Mouse (Mus musculus): Measurements from ENCODE around the gene Pgc. TPM values are rescaled to one million over a fixed set of nuclear protein-coding genes. Genes with fewer than 3 reads are reported as not detected.

Pgc gene
- polyA plus RNA-seq, 1 experiment from 2014 or later, result not detected

- H3K27me3 ChIP-seq (ENCODE audit: control insufficient read depth, insufficient read depth, low read length), result no peaks in the 10 kb centered on the region
- ATAC-seq (ENCODE audit: low FRiP score, low TSS enrichment), result no peak
- 76% methylated on average over 10 of the region's 10 CpGs for WGBS
- H3K27ac ChIP-seq (ENCODE audit: low read depth, low read length), result no peak overlapping the region
- H3K4me2 ChIP-seq (replicated peaks; ENCODE audit: low read depth, low read length), result no peak overlapping the region
- no peaks in the 10 kb centered on the region for H3K36me3 ChIP-seq (ENCODE audit: control insufficient read depth, insufficient read depth, low read length)
- H3K9me3 ChIP-seq (ENCODE audit: control insufficient read depth, low read length), result no peaks in the 10 kb centered on the region
- H3K4me3 ChIP-seq (ENCODE audit: low read length), result no peak overlapping the region
- H3K4me1 ChIP-seq (ENCODE audit: control insufficient read depth, insufficient read depth, low read length), result 0 out of 2 replicates have a peak, but pooled peaks cover 2% of the 10 kb centered on the region
- H3K9ac ChIP-seq (ENCODE audit: low read depth, low read length), result no peak overlapping the region
Observed at GRCm38 (mm10) chr17:47780470-47780869, 53.8 kb downstream of the Pgc start.

- 79% methylated on average over 3 of the region's 3 CpGs for WGBS
- no peak overlapping the region for H3K4me3 ChIP-seq (ENCODE audit: low read length)
- H3K4me1 ChIP-seq (ENCODE audit: control insufficient read depth, insufficient read depth, low read length), result peaks cover 4% of the 10 kb centered on the region
- no peak for ATAC-seq (ENCODE audit: low FRiP score, low TSS enrichment)
- H3K9me3 ChIP-seq (ENCODE audit: control insufficient read depth, low read length), result no peaks in the 10 kb centered on the region
- no peak overlapping the region for H3K9ac ChIP-seq (ENCODE audit: low read depth, low read length)
- no peaks in the 10 kb centered on the region for H3K27me3 ChIP-seq (ENCODE audit: control insufficient read depth, insufficient read depth, low read length)
- no peak overlapping the region for H3K27ac ChIP-seq (ENCODE audit: low read depth, low read length)
- no peak overlapping the region for H3K4me2 ChIP-seq (replicated peaks; ENCODE audit: low read depth, low read length)
- no peaks in the 10 kb centered on the region for H3K36me3 ChIP-seq (ENCODE audit: control insufficient read depth, insufficient read depth, low read length)
Observed at GRCm38 (mm10) chr17:47782486-47782885, 55.8 kb downstream of the Pgc start.

- 80% methylated on average over 8 of the region's 8 CpGs for WGBS
- Histone ChIP-seq H3K4me1 (ENCODE audit: control insufficient read depth, insufficient read depth, low read length) (peaks cover 12% of the 10 kb centered on the region), H3K4me3 (ENCODE audit: low read length) (no peak overlapping the region), H3K27me3 (ENCODE audit: control insufficient read depth, insufficient read depth, low read length) (no peaks in the 10 kb centered on the region), H3K9me3 (ENCODE audit: control insufficient read depth, low read length) (no peaks in the 10 kb centered on the region), H3K27ac (ENCODE audit: low read depth, low read length) (no peak overlapping the region), H3K9ac (ENCODE audit: low read depth, low read length) (no peak overlapping the region), H3K36me3 (ENCODE audit: control insufficient read depth, insufficient read depth, low read length) (no peaks in the 10 kb centered on the region), H3K4me2 (replicated peaks; ENCODE audit: low read depth, low read length) (no peak overlapping the region)
- no peak for ATAC-seq (ENCODE audit: low FRiP score, low TSS enrichment)
Observed at GRCm38 (mm10) chr17:47783445-47784223, 57.0 kb downstream of the Pgc start.

Other genes with a start within 250 kb of the Pgc start
- 24.9 and 28.9 TPM in 2 replicates for gene Taf8, start 224.6 kb upstream of the Pgc start, polyA plus RNA-seq (2014; fragmentation: Nextera tagmentation; extraction: Ambion mirVana)
- 257 and 276 TPM in 2 replicates for gene Ccnd3, start 221.8 kb upstream of the Pgc start, polyA plus RNA-seq (2014; fragmentation: Nextera tagmentation; extraction: Ambion mirVana)
- 19.5 and 24.4 TPM in 2 replicates for gene Bysl, start 115.3 kb upstream of the Pgc start, polyA plus RNA-seq (2014; fragmentation: Nextera tagmentation; extraction: Ambion mirVana)
- gene Med20, start 115.3 kb upstream of the Pgc start, polyA plus RNA-seq (2014; fragmentation: Nextera tagmentation; extraction: Ambion mirVana), result 39.1 and 48.0 TPM in 2 replicates
- gene Gm20517, start 115.3 kb upstream of the Pgc start, polyA plus RNA-seq (2014; fragmentation: Nextera tagmentation; extraction: Ambion mirVana), result 1.6 and 4.2 TPM in 2 replicates
- 6.6 and 8.1 TPM in 2 replicates for gene Usp49, start 96.2 kb upstream of the Pgc start, polyA plus RNA-seq (2014; fragmentation: Nextera tagmentation; extraction: Ambion mirVana)
- gene Tomm6, start 38.5 kb upstream of the Pgc start, polyA plus RNA-seq (2014; fragmentation: Nextera tagmentation; extraction: Ambion mirVana), result 415 and 493 TPM in 2 replicates
- gene Frs3, start 37.8 kb upstream of the Pgc start, polyA plus RNA-seq (2014; fragmentation: Nextera tagmentation; extraction: Ambion mirVana), result 2.9 and 4.6 TPM in 2 replicates
- 0.55 and 1.2 TPM in 2 replicates for gene Gm21981, start 32.4 kb upstream of the Pgc start, polyA plus RNA-seq (2014; fragmentation: Nextera tagmentation; extraction: Ambion mirVana)
- 0.99 and 1.3 TPM in 2 replicates for gene Prickle4, start 32.1 kb upstream of the Pgc start, polyA plus RNA-seq (2014; fragmentation: Nextera tagmentation; extraction: Ambion mirVana)
- gene Tfeb, start 10.2 kb downstream of the Pgc start, polyA plus RNA-seq (2014; fragmentation: Nextera tagmentation; extraction: Ambion mirVana), result 11.7 and 12.0 TPM in 2 replicates
- gene Mdfi, start 107.8 kb downstream of the Pgc start, polyA plus RNA-seq (2014; fragmentation: Nextera tagmentation; extraction: Ambion mirVana), result 15.7 and 26.1 TPM in 2 replicates
- gene Foxp4, start 197.8 kb downstream of the Pgc start, polyA plus RNA-seq (2014; fragmentation: Nextera tagmentation; extraction: Ambion mirVana), result 23.9 and 25.4 TPM in 2 replicates

Data from kidney, embryonic 14.5 days (tissue).